Mouse (Mus musculus): Measurements from ENCODE around the gene Ehd1.

The Ehd1 gene

GRCm38 (mm10) chr19:6334673-6335457 lies 58.3 kb downstream of the Ehd1 start, which contains the start of gene Men1:
Gene Men1 (plus strand): TSS chr19:6334979.
- DNase-seq (ENCODE audit: low spot score): peak; percentile 96

DNA sequence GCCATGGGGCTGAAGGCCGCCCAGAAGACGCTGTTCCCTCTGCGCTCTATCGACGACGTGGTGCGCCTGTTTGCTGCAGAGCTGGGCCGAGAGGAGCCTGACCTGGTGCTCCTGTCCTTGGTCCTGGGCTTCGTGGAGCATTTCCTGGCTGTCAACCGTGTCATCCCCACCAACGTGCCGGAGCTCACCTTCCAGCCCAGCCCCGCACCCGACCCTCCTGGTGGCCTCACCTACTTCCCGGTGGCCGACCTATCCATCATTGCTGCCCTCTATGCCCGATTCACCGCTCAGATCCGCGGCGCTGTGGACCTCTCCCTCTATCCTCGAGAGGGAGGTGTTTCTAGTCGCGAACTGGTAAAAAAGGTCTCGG lies 58.9 kb downstream of the Ehd1 start:
- DNase-seq (ENCODE audit: low spot score): no peak

GRCm38 (mm10) chr19:6336920-6337319 lies 60.4 kb downstream of the Ehd1 start:
- DNase-seq (ENCODE audit: low spot score): no peak

DNA sequence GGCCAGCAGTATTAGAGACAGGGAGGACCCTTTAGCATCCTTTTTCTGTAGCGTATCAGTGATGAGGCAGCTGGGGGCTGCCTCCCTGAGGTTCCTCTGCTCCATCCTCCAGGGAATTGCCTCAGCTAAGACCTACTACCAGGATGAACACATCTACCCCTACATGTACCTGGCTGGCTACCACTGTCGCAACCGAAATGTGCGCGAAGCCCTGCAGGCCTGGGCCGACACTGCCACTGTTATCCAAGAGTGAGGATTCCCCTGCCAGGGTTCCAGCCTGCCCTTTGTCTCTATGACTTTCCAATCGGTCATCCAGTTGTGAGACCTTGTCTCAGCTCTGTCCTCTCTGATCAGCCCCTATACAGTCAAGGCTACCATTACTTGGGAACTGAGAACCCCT lies 61.6 kb downstream of the Ehd1 start:
- DNase-seq (ENCODE audit: low spot score): no peak

GRCm38 (mm10) chr19:6338716-6339115 lies 62.2 kb downstream of the Ehd1 start:
- DNase-seq (ENCODE audit: low spot score): no peak

- DNase-seq (ENCODE audit: low spot score): no peak
Observed at GRCm38 (mm10) chr19:6339191-6339590, 62.7 kb downstream of the Ehd1 start.

DNA sequence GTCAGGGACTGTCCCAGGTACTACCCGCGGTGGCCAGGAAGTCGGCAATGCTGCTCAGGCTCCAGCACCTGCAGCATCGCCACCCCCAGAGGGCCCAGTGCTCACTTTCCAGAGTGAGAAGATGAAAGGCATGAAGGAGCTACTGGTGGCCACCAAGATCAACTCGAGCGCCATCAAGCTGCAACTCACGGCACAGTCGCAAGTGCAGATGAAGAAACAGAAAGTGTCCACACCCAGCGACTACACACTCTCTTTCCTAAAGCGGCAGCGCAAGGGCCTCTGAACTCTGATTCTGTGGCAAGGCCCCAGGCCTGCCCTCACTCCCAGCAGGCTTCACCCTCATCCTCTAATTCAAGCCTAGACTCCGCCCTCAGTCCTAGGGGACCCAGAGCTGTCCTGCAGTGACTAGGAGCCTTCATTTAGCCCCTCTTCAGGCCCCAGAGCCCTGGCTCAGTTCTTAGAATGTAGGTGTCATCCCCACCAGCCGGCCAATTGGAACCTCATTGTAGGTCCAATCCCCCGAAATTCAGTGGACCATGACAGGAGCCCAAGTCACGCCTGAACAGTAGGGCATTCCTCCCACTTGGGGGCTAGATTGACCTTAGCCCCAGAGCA lies 63.5 kb downstream of the Ehd1 start:
- DNase-seq (ENCODE audit: low spot score): no peak

GRCm38 (mm10) chr19:6340524-6341452 lies 64.3 kb downstream of the Ehd1 start, which contains the start of gene Map4k2:
Gene Map4k2 (plus strand): TSS chr19:6341135.
- peak; percentile 59 for DNase-seq (ENCODE audit: low spot score)

DNA sequence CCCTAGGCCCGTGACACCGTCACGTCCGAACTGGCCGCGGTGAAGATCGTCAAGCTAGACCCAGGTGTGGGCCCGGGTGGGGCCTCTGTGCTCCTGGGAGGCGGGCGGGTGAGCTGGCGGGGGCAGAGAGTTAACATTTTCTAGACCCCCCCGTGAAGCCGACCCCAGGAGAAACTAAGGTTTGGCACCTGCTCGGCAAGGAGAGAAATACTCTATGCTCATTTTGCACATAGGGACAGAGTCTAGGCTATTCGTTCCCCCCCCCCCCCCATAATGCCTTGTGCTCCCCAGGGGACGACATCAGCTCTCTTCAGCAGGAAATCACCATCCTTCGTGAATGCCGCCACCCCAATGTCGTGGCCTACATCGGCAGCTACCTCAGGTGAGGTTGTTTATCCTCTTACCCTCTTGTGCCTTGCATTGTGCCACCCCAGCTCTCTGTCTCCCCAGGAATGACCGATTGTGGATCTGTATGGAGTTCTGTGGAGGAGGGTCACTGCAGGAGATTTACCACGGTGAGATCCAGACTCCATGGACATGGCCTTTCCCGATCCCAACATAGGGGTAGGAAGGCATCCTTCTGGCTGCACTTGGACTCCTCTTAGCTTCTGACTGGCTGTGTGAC lies 65.0 kb downstream of the Ehd1 start:
- no peak for DNase-seq (ENCODE audit: low spot score)

GRCm38 (mm10) chr19:6342276-6342933 lies 65.9 kb downstream of the Ehd1 start:
- DNase-seq (ENCODE audit: low spot score): no peak

DNA sequence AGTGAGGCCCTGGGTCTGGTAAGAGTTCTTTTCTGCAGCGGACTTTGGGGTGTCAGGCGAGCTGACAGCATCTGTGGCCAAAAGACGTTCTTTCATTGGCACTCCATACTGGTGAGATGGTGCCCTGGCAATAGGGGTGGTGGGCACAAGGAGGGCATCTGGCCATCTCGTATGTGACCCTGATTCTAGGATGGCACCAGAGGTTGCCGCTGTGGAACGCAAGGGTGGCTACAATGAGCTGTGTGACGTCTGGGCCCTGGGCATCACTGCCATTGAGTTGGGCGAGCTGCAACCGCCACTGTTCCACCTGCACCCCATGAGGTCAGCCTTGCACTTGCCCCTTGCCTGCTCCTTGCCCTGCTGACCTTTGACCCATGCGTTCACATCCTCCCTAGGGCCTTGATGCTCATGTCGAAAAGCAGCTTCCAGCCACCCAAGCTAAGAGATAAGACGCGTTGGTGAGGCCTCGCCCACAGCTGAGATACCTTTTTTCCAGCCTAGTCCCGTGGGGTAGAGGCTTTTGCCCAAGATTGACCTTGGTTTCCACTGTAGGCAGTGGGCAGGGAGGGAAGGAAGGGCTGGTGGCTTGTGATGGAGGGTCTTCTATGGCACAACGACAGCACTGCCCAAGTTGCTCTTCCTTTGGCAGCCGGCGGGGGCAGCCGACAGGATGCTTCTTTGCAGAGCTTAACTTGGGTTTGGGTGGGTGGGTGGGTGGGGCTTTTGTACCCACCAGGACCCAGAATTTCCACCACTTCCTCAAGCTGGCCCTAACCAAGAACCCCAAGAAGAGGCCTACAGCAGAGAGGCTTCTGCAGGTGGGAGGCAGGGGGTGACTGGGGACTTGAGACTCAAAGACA lies 66.8 kb downstream of the Ehd1 start:
- DNase-seq (ENCODE audit: low spot score): no peak

DNA sequence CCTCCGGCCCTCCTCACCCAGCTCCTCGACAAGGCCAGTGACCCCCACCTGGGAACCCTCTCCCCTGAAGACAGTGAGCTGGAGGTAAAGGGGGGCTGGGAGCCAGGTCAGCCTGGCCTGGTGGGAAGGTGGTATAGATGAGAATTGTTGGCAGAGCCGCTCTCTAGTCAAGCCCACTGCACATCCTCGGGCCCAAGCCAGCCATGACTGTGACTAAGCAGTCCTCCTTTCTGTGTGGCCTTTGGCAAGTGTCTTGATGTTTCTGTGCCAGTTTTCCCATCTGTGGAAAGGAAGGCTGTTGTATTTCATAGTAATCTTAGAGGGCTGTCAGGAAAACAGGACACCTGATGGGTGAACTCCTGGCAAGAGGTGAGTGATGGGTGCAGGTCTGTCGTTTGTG lies 67.5 kb downstream of the Ehd1 start:
- no peak for DNase-seq (ENCODE audit: low spot score)

DNA sequence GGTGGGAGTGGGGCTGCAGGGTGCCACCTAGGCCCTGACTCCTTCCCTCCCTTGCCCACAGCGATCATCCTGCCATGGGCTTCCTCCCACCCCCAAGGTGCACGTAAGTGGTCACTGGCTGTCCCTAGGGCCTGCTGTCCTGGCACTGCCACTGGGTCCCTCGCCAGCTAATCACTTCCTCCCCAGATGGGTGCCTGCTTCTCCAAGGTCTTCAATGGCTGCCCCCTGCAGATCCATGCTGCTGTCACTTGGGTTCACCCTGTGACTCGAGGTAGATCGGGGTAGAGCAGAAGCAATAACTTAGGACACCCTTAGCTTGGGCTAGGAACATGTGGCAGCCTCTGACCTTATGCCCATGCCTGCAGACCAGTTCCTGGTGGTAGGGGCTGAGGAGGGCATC lies 69.5 kb downstream of the Ehd1 start:
- DNase-seq (ENCODE audit: low spot score): no peak

DNA sequence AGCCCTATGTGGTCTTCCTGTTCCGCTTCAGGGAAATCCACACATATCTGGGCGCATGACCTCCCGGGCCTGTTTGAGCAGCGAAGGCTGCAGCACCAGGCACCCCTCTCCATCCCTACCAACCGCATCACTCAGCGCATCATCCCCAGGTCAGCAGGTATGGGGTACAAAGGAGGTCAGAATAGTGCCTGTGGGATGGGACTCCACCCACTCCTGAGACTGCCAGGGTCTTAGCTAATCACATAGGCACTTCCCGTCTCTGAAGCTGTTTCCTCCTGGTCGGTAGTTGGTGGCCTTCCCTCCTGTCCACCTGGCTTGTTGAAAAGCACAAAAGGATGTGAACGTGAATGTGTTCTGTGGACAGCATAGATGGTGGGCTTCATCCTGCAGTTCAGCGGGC lies 70.1 kb downstream of the Ehd1 start:
- DNase-seq (ENCODE audit: low spot score): no peak

DNA sequence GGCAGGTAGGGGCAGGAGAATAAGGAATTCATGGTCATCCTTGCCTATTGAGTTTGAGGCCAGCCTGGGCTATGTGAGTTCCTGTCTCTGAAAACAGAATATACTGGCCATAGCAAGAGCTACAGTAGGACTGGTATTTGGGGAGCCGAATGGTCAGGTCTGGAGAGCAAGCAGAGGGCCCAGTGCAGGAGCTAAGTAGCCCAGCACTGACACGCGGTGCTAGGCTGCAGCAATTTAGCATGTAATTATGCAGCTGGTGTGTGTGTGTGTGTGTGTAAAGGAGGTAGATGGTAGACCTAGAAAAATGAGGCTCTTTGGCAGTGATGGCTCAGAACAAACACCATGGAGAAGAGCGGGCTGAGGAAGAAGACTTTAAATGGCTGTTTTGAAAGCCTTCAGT lies 71.1 kb downstream of the Ehd1 start:
- DNase-seq (ENCODE audit: low spot score): no peak

GRCm38 (mm10) chr19:6348717-6349116 lies 72.2 kb downstream of the Ehd1 start:
- DNase-seq (ENCODE audit: low spot score): no peak

GRCm38 (mm10) chr19:6349215-6349983 lies 72.9 kb downstream of the Ehd1 start:
- DNase-seq (ENCODE audit: low spot score): no peak
